In genomic region chr11:115534759-115535371, GRCm38 (mm10) we compare ENCODE assay signal across 8 mouse cellular contexts. TPM values are rescaled to one million over a fixed set of nuclear protein-coding genes. Genes with fewer than 3 reads are reported as not detected.
DNase-seq lines count a peak whose midpoint lies in the region; ATAC-seq and TF ChIP-seq lines count a peak whose summit lies in the region.

No protein-coding gene starts in this region.

- DNase-seq in heart, embryonic 10.5 days (ENCODE audit: low spot score), result no peak
- DNase-seq in heart, adult 18-20 months, result no peak
- peak; percentile 28 for DNase-seq in CD4-positive helper T cell, adult 2 months (ENCODE audit: low read depth, low spot score)
- no peak for DNase-seq in liver, postnatal 0 days
- DNase-seq in adipocyte (ENCODE audit: low spot score), result no peak
- no peak for DNase-seq in embryo, embryonic 11 days

- H3K4me1 ChIP-seq in heart, embryonic 10.5 days, result peaks cover 16% of the 10 kb centered on the region
- H3K4me1 ChIP-seq in forebrain, embryonic 13.5 days, result peaks cover 29% of the 10 kb centered on the region
- peaks cover 10% of the 10 kb centered on the region for H3K4me1 ChIP-seq in liver, postnatal 0 days (ENCODE audit: insufficient read depth)

- WGBS in heart, embryonic 10.5 days, result 7% methylated on average over 11 of the region's 11 CpGs
- WGBS in forebrain, embryonic 13.5 days, result 6% methylated on average over 11 of the region's 11 CpGs
- WGBS in liver, postnatal 0 days (ENCODE audit: insufficient replicate concordance), result 4% methylated on average over 11 of the region's 11 CpGs

- TF ChIP-seq EP300 in liver, postnatal 0 days (IDR thresholded peaks at IDR 0.05; ENCODE audit: low read depth), result no peak

- peak overlapping the region; percentile 89 for H3K4me2 ChIP-seq in forebrain, embryonic 13.5 days
- H3K4me2 ChIP-seq in liver, postnatal 0 days (ENCODE audit: low read depth, low read length), result peak overlapping the region; percentile 78

- H3K9ac ChIP-seq in forebrain, embryonic 13.5 days, result peak overlapping the region; percentile 98
- H3K9ac ChIP-seq in liver, postnatal 0 days (replicated peaks), result peak overlapping the region; percentile 96

- H3K4me3 ChIP-seq in heart, embryonic 10.5 days, result peak overlapping the region; percentile 99
- peak overlapping the region; percentile 97 for H3K4me3 ChIP-seq in forebrain, embryonic 13.5 days
- H3K4me3 ChIP-seq in liver, postnatal 0 days (ENCODE audit: low read depth, low read length), result peak overlapping the region; percentile 86

- H3K27ac ChIP-seq in heart, embryonic 10.5 days, result peak overlapping the region; percentile 97
- peak overlapping the region; percentile 100 for H3K27ac ChIP-seq in forebrain, embryonic 13.5 days
- peak overlapping the region; percentile 99 for H3K27ac ChIP-seq in liver, postnatal 0 days (ENCODE audit: low read depth)

- TF ChIP-seq CTCF in liver, postnatal 0 days (IDR thresholded peaks at IDR 0.05; ENCODE audit: low read depth), result no peak

- H3K36me3 ChIP-seq in heart, embryonic 10.5 days, result peaks cover 40% of the 10 kb centered on the region
- H3K36me3 ChIP-seq in forebrain, embryonic 13.5 days (ENCODE audit: poor library complexity, severe bottlenecking), result peaks cover 41% of the 10 kb centered on the region
- peaks cover 38% of the 10 kb centered on the region for H3K36me3 ChIP-seq in liver, postnatal 0 days (replicated peaks; ENCODE audit: insufficient read depth, low read length)

- no peaks in the 10 kb centered on the region for H3K9me3 ChIP-seq in heart, embryonic 10.5 days
- no peaks in the 10 kb centered on the region for H3K9me3 ChIP-seq in forebrain, embryonic 13.5 days (replicated peaks)
- no peaks in the 10 kb centered on the region for H3K9me3 ChIP-seq in liver, postnatal 0 days (ENCODE audit: low read length)

- ATAC-seq in forebrain, embryonic 13.5 days, result no peak
- ATAC-seq in liver, postnatal 0 days, result no peak
- no peak for ATAC-seq in cerebellum, adult (ENCODE audit: insufficient number of reproducible peaks, low FRiP score, low TSS enrichment)

- no peaks in the 10 kb centered on the region for H3K27me3 ChIP-seq in heart, embryonic 10.5 days (ENCODE audit: insufficient read depth, poor library complexity, severe bottlenecking)
- H3K27me3 ChIP-seq in forebrain, embryonic 13.5 days, result no peaks in the 10 kb centered on the region
- no peaks in the 10 kb centered on the region for H3K27me3 ChIP-seq in liver, postnatal 0 days (ENCODE audit: insufficient read depth, low read length)

RNA-seq across cellular contexts. Expression of gene Sumo2, which starts 1.2 kb away (rescaled TPM):
- polyA plus RNA-seq in heart, embryonic 10.5 days (2016; fragmentation: Nextera tagmentation; extraction: Ambion mirVana), result 713 and 931 TPM in 2 replicates
- 100 to 1,000 TPM; 160 to 170 TPM for total RNA-seq in heart, adult 18-20 months (2021)
- polyA plus RNA-seq in forebrain, embryonic 13.5 days (2015; fragmentation: Nextera tagmentation; extraction: Ambion mirVana), result 1,485 and 1,571 TPM in 2 replicates
- polyA plus RNA-seq in liver, postnatal 0 days (2015; fragmentation: Nextera tagmentation; extraction: Ambion mirVana), result 281 and 283 TPM in 2 replicates

RNA-seq across cellular contexts. Expression of gene Jpt1, which starts 20.7 kb away (rescaled TPM):
- 451 and 471 TPM in 2 replicates for polyA plus RNA-seq in heart, embryonic 10.5 days (2016; fragmentation: Nextera tagmentation; extraction: Ambion mirVana)
- total RNA-seq in heart, adult 18-20 months (2021), result 100 to 1,000 TPM; 114 to 148 TPM
- polyA plus RNA-seq in forebrain, embryonic 13.5 days (2015; fragmentation: Nextera tagmentation; extraction: Ambion mirVana), result 1,632 and 1,660 TPM in 2 replicates
- 114 and 117 TPM in 2 replicates for polyA plus RNA-seq in liver, postnatal 0 days (2015; fragmentation: Nextera tagmentation; extraction: Ambion mirVana)

RNA-seq across cellular contexts. Expression of gene Nup85, which starts 29.4 kb away (rescaled TPM):
- polyA plus RNA-seq in heart, embryonic 10.5 days (2016; fragmentation: Nextera tagmentation; extraction: Ambion mirVana), result 179 and 208 TPM in 2 replicates
- total RNA-seq in heart, adult 18-20 months (2021), result 10 to 100 TPM; 18.3 to 20.0 TPM
- polyA plus RNA-seq in forebrain, embryonic 13.5 days (2015; fragmentation: Nextera tagmentation; extraction: Ambion mirVana), result 161 and 179 TPM in 2 replicates
- polyA plus RNA-seq in liver, postnatal 0 days (2015; fragmentation: Nextera tagmentation; extraction: Ambion mirVana), result 41.8 and 46.0 TPM in 2 replicates

RNA-seq across cellular contexts. Expression of gene Nt5c, which starts 43.2 kb away (rescaled TPM):
- 79.3 and 95.0 TPM in 2 replicates for polyA plus RNA-seq in heart, embryonic 10.5 days (2016; fragmentation: Nextera tagmentation; extraction: Ambion mirVana)
- total RNA-seq in heart, adult 18-20 months (2021), result 10 to 100 TPM; 11.5 to 16.6 TPM
- polyA plus RNA-seq in forebrain, embryonic 13.5 days (2015; fragmentation: Nextera tagmentation; extraction: Ambion mirVana), result 87.0 and 91.1 TPM in 2 replicates
- 46.5 and 48.3 TPM in 2 replicates for polyA plus RNA-seq in liver, postnatal 0 days (2015; fragmentation: Nextera tagmentation; extraction: Ambion mirVana)

RNA-seq across cellular contexts. Expression of gene Armc7, which starts 59.4 kb away (rescaled TPM):
- polyA plus RNA-seq in heart, embryonic 10.5 days (2016; fragmentation: Nextera tagmentation; extraction: Ambion mirVana), result 5.4 and 7.6 TPM in 2 replicates
- 1 to 10 TPM; 1.8 to 1.9 TPM for total RNA-seq in heart, adult 18-20 months (2021)
- polyA plus RNA-seq in forebrain, embryonic 13.5 days (2015; fragmentation: Nextera tagmentation; extraction: Ambion mirVana), result 11.3 and 13.0 TPM in 2 replicates
- polyA plus RNA-seq in liver, postnatal 0 days (2015; fragmentation: Nextera tagmentation; extraction: Ambion mirVana), result 2.9 and 3.9 TPM in 2 replicates
